Mouse (Mus musculus): ENCODE data around the gene Tmem82. TPM values are rescaled to one million over a fixed set of nuclear protein-coding genes. Genes with fewer than 3 reads are reported as not detected.

The Tmem82 gene
- polyA plus RNA-seq, 1 experiment from 2014 or later: 1.5 TPM

GRCm38 (mm10) chr4:141632111-141632873 is 13.9 kb upstream of the Tmem82 start:
- peaks cover 26% of the 10 kb centered on the region for H3K4me1 ChIP-seq
- 94% methylated on average over 21 of the region's 21 CpGs for WGBS
- H3K27me3 ChIP-seq (replicated peaks; ENCODE audit: low read depth, poor library complexity, severe bottlenecking): no peaks in the 10 kb centered on the region
- peaks cover 97% of the 10 kb centered on the region for H3K36me3 ChIP-seq (replicated peaks)
- H3K9me3 ChIP-seq: no peaks in the 10 kb centered on the region
- H3K4me3 ChIP-seq: no peak overlapping the region
- DNase-seq (ENCODE audit: low spot score): no peak
- H3K27ac ChIP-seq (replicated peaks): no peak overlapping the region

- H3K9me3 ChIP-seq: no peaks in the 10 kb centered on the region
- H3K36me3 ChIP-seq (replicated peaks): peaks cover 97% of the 10 kb centered on the region
- H3K4me1 ChIP-seq: peaks cover 17% of the 10 kb centered on the region
- DNase-seq (ENCODE audit: low spot score): no peak
- WGBS: 95% methylated on average over 20 of the region's 20 CpGs
- H3K27me3 ChIP-seq (replicated peaks; ENCODE audit: low read depth, poor library complexity, severe bottlenecking): no peaks in the 10 kb centered on the region
- no peak overlapping the region for H3K4me3 ChIP-seq
- no peak overlapping the region for H3K27ac ChIP-seq (replicated peaks)
Observed at GRCm38 (mm10) chr4:141631250-141631649, 12.8 kb upstream of the Tmem82 start.

GRCm38 (mm10) chr4:141630021-141630420 is 11.6 kb upstream of the Tmem82 start:
- no peaks in the 10 kb centered on the region for H3K27me3 ChIP-seq (replicated peaks; ENCODE audit: low read depth, poor library complexity, severe bottlenecking)
- H3K27ac ChIP-seq (replicated peaks): no peak overlapping the region; the same call in 1 of the 2 replicates
- no peaks in the 10 kb centered on the region for H3K9me3 ChIP-seq
- no peak overlapping the region for H3K4me3 ChIP-seq
- H3K4me1 ChIP-seq: peaks cover 10% of the 10 kb centered on the region; the same call in 1 of the 2 replicates
- peaks cover 99% of the 10 kb centered on the region for H3K36me3 ChIP-seq (replicated peaks)
- DNase-seq (ENCODE audit: low spot score): no peak
- 92% methylated on average over 11 of the region's 11 CpGs for WGBS

DNA sequence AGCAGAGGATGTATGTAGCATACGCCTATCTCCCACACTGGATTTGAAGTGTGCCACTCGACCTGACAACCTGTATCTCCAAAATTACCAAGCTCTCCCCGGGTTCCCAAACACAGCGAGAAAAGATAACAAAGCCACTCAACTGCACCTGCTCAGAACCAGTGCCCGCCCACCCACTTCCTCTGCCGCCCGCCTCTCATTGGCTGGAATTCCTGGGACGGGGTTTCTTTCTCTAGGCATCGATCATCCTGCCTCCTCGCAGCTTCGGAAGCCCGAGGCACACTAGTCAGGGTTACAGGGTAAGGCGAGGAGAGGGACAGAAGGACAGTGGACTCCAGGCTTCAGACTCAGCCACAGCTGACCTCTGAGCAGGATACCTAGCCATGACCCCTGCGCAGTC is 10.2 kb upstream of the Tmem82 start:
- no peaks in the 10 kb centered on the region for H3K27me3 ChIP-seq (replicated peaks; ENCODE audit: low read depth, poor library complexity, severe bottlenecking)
- peaks cover 10% of the 10 kb centered on the region for H3K4me1 ChIP-seq
- no peak overlapping the region for H3K27ac ChIP-seq (replicated peaks)
- peaks cover 90% of the 10 kb centered on the region for H3K36me3 ChIP-seq (replicated peaks)
- no peak for DNase-seq (ENCODE audit: low spot score)
- 83% methylated on average over 14 of the region's 14 CpGs for WGBS
- no peaks in the 10 kb centered on the region for H3K9me3 ChIP-seq
- no peak overlapping the region; the same call in 1 of the 2 replicates for H3K4me3 ChIP-seq

DNA sequence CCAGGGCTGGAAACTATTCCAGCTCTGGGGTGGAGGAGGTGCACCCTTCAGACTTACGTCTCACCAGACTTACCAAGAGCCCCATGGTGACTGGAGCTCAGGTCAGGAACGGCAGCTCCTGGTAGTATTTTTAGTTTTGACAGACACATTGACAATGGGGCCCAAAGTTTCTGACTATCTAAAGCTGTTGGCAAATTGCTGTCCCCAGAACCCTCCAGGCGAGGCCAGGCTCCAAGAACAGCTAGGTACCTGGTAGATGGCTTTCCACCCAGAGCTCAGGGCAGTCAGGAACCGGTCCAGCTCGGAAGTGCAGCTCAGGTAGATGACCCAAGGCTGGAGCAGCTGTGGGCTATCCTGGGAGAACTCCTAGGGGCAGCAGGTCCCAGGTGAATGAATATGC is 9.1 kb upstream of the Tmem82 start:
- WGBS: 90% methylated on average over 5 of the region's 5 CpGs

DNA sequence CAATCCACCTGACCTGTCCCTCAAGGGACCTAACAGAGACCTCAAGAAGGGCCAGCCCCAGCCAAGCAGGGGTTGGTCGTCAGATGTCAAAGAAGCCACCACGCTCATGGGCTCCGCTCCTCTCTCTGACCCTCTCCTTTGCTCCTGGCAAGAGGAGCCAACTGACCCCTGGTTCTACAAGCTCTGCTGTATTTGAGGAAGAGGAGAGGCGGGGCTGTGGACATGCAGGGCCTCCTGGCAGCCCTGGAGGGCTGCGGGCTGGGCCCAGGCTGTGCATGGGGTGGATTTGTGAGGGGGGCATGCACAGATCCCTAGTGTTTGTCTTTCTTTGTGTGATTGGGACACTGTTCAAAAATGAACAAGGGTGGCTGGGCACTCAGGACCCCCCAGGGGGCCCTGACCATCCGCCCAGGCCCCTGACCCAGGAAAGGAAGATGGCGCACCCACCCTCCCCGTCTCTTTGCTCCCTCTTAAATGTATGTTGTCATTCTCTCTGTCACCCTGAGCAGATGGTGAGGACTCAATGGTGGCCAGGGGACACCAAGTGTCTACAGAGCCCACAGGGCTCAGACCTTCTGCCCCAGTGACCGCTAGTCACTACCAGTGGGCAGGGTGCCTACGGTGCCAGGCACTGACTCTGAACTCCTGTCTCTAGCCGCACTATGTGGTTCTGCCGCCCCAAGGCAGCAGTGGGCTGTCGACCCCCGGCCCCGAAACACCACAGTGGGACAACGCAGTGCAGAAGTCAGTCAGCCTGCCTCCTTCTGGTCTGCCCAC is 7.5 kb upstream of the Tmem82 start:
- WGBS: 90% methylated on average over 16 of the region's 16 CpGs
- Histone ChIP-seq H3K4me1 (peaks cover 21% of the 10 kb centered on the region), H3K27me3 (replicated peaks; ENCODE audit: low read depth, poor library complexity, severe bottlenecking) (no peaks in the 10 kb centered on the region), H3K36me3 (replicated peaks) (peaks cover 63% of the 10 kb centered on the region), H3K27ac (replicated peaks) (no peak overlapping the region), H3K9me3 (no peaks in the 10 kb centered on the region), H3K4me3 (no peak overlapping the region)
- DNase-seq (ENCODE audit: low spot score): no peak

More for the DNA sequence above, 9.1 kb upstream of the Tmem82 start:
- H3K27me3 ChIP-seq (replicated peaks; ENCODE audit: low read depth, poor library complexity, severe bottlenecking): no peaks in the 10 kb centered on the region
- H3K27ac ChIP-seq (replicated peaks): no peak overlapping the region
- H3K9me3 ChIP-seq: no peaks in the 10 kb centered on the region
- DNase-seq (ENCODE audit: low spot score): no peak
- H3K36me3 ChIP-seq (replicated peaks): peaks cover 78% of the 10 kb centered on the region
- no peak overlapping the region for H3K4me3 ChIP-seq
- peaks cover 18% of the 10 kb centered on the region for H3K4me1 ChIP-seq

DNA sequence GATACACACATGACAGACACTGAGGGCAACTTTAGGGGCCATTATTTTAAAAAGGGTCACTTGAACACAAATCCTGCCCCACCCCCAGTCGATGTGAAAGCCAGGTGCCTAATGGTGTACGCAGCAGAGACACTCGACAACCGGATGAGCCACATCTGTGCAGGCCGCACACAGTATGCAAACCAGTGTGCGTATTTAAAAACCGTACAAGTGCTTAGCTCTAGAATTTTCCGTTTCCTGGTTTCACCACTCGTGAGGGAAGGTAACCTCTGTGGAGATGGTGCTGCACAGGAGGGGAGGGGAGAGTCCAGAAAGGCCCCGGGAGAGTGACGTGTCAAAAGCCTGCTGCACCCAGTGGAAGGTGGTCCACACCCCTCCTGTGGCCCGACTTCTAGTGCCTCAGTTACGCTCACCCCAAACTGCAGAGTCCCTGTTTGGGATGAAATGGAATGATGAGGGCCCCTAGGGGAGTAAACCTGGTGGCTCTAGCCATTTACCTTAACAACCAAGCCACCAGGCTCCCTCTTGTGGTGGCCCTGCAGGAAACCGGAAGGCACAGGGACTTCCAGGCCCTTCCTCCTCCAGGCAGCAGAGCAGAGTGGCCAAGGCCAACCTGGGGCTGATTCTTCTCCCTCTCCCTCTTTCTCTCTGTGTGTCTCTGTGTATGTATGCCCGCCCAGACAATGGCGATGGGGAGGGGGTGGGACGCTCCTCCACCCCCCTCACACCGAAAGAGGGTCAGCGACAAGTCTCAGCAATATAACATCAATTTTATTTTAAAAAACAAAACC is 6.7 kb upstream of the Tmem82 start:
- DNase-seq (ENCODE audit: low spot score): peak; percentile 48
- Histone ChIP-seq H3K4me3 (no peak overlapping the region), H3K9me3 (no peaks in the 10 kb centered on the region), H3K4me1 (peaks cover 21% of the 10 kb centered on the region), H3K27ac (replicated peaks) (no peak overlapping the region), H3K27me3 (replicated peaks; ENCODE audit: low read depth, poor library complexity, severe bottlenecking) (no peaks in the 10 kb centered on the region), H3K36me3 (replicated peaks) (peaks cover 55% of the 10 kb centered on the region)
- 79% methylated on average over 19 of the region's 19 CpGs for WGBS

- WGBS: 91% methylated on average over 8 of the region's 8 CpGs
- Histone ChIP-seq H3K9me3 (no peaks in the 10 kb centered on the region), H3K36me3 (replicated peaks) (peaks cover 44% of the 10 kb centered on the region), H3K4me3 (no peak overlapping the region), H3K27me3 (replicated peaks; ENCODE audit: low read depth, poor library complexity, severe bottlenecking) (0 out of 2 replicates have a peak, but pooled peaks cover 2% of the 10 kb centered on the region), H3K27ac (replicated peaks) (no peak overlapping the region), H3K4me1 (peaks cover 21% of the 10 kb centered on the region)
- no peak for DNase-seq (ENCODE audit: low spot score)
Observed at GRCm38 (mm10) chr4:141624134-141624533, 5.7 kb upstream of the Tmem82 start.

DNA sequence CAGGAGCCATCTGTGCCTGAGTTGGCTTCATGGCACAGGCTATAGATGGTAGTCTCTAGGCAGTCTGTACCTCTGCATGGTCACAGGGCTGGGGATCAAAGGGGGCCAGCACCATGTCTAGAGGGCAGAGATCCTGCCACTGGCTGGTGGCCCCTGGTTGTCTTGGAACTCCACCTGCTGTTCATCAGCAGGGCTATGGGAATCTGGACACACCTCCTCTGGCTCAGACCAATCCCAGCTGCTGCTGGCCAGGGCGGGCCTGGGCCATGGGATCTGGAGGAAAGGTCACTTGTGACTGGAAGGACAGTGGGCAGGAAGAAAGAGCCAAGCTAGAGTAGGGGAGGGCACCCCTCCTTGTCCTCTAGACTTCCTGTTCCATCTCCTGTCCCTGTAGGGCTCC is 5.2 kb upstream of the Tmem82 start, which contains the start of gene Slc25a34:
TSS of gene Slc25a34 (minus strand) at position 156 of the 400 bp plus-strand sequence.
- WGBS: 45% methylated on average over 1 of the region's 1 CpGs
- H3K36me3 ChIP-seq (replicated peaks): peaks cover 40% of the 10 kb centered on the region
- H3K4me1 ChIP-seq: peaks cover 25% of the 10 kb centered on the region
- H3K27me3 ChIP-seq (replicated peaks; ENCODE audit: low read depth, poor library complexity, severe bottlenecking): 0 out of 2 replicates have a peak, but pooled peaks cover 3% of the 10 kb centered on the region
- no peak within 1 kb of the TSS for H3K27ac ChIP-seq (replicated peaks)
- no peak for DNase-seq (ENCODE audit: low spot score)
- no peak within 1 kb of the TSS for H3K4me3 ChIP-seq
- H3K9me3 ChIP-seq: no peaks in the 10 kb centered on the region

DNA sequence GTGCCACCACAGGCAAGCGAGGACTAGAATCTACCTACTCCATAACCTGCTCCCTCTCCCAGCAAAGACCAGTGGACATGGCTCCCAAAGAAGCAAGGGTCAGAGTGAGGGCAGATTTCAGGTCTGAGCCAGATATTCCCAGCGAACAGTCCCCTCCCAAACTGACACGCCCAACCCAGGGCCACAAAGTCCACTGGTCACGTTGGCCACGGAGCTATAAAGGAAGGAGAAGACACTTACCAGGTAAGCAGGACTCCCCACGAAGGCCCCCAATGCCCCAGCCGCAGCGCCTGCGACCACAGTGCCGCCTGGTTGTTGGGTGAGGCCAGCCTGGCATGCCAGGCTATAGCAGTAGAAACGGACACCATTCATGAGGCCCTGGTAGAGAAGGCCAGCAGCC is 4.6 kb upstream of the Tmem82 start:
- Histone ChIP-seq H3K9me3 (no peaks in the 10 kb centered on the region), H3K4me3 (no peak overlapping the region), H3K4me1 (peaks cover 28% of the 10 kb centered on the region), H3K27ac (replicated peaks) (no peak overlapping the region), H3K36me3 (replicated peaks) (peaks cover 33% of the 10 kb centered on the region), H3K27me3 (replicated peaks; ENCODE audit: low read depth, poor library complexity, severe bottlenecking) (peaks cover 4% of the 10 kb centered on the region)
- no peak for DNase-seq (ENCODE audit: low spot score)
- WGBS: 90% methylated on average over 11 of the region's 11 CpGs

- no peaks in the 10 kb centered on the region for H3K9me3 ChIP-seq
Observed at GRCm38 (mm10) chr4:141622580-141622979, 4.1 kb upstream of the Tmem82 start.

GRCm38 (mm10) chr4:141622091-141622490 is 3.7 kb upstream of the Tmem82 start:
- no peak overlapping the region for H3K4me3 ChIP-seq
- DNase-seq (ENCODE audit: low spot score): no peak
- H3K36me3 ChIP-seq (replicated peaks): peaks cover 24% of the 10 kb centered on the region
- H3K27me3 ChIP-seq (replicated peaks; ENCODE audit: low read depth, poor library complexity, severe bottlenecking): peaks cover 10% of the 10 kb centered on the region
- 83% methylated on average over 8 of the region's 8 CpGs for WGBS
- peaks cover 38% of the 10 kb centered on the region for H3K4me1 ChIP-seq
- no peak overlapping the region for H3K27ac ChIP-seq (replicated peaks)
- H3K9me3 ChIP-seq: no peaks in the 10 kb centered on the region

More at GRCm38 (mm10) chr4:141622580-141622979, 4.1 kb upstream of the Tmem82 start:
- no peak overlapping the region for H3K27ac ChIP-seq (replicated peaks)
- DNase-seq (ENCODE audit: low spot score): no peak
- no peak overlapping the region for H3K4me3 ChIP-seq
- H3K27me3 ChIP-seq (replicated peaks; ENCODE audit: low read depth, poor library complexity, severe bottlenecking): peaks cover 8% of the 10 kb centered on the region
- peaks cover 33% of the 10 kb centered on the region for H3K4me1 ChIP-seq
- H3K36me3 ChIP-seq (replicated peaks): peaks cover 29% of the 10 kb centered on the region
- 80% methylated on average over 5 of the region's 5 CpGs for WGBS

Measured in embryonic facial prominence, embryonic 10.5 days (tissue).